Mouse (Mus musculus): ENCODE data around the gene Tmem59l. TPM values are rescaled to one million over a fixed set of nuclear protein-coding genes. Genes with fewer than 3 reads are reported as not detected.
A peak's percentile ranks its signal among the peaks of the same experiment; 100 is the strongest.

The Tmem59l gene
- polyA plus RNA-seq, 1 experiment from 2014 or later, result 26.6 TPM

- peak overlapping the region; percentile 63 for H3K4me3 ChIP-seq
- no peaks in the 10 kb centered on the region for H3K9me3 ChIP-seq
- WGBS, result under 1% methylated on average over 46 of the region's 47 CpGs
- H3K36me3 ChIP-seq, result no peaks in the 10 kb centered on the region
- ATAC-seq (ENCODE audit: low FRiP score, low read depth), result 0 out of 2 replicates have a peak, but pooled peaks have one; percentile 7
- peak overlapping the region; percentile 72 for H3K9ac ChIP-seq
- peak overlapping the region; percentile 59 for H3K27ac ChIP-seq
- peaks cover 76% of the 10 kb centered on the region for H3K4me1 ChIP-seq
- H3K4me2 ChIP-seq (replicated peaks), result peak overlapping the region; percentile 90
- peaks cover 90% of the 10 kb centered on the region for H3K27me3 ChIP-seq
These were observed 6.7 kb upstream of the Tmem59l start for GRCm38 (mm10) chr8:70493692-70494415.

DNA sequence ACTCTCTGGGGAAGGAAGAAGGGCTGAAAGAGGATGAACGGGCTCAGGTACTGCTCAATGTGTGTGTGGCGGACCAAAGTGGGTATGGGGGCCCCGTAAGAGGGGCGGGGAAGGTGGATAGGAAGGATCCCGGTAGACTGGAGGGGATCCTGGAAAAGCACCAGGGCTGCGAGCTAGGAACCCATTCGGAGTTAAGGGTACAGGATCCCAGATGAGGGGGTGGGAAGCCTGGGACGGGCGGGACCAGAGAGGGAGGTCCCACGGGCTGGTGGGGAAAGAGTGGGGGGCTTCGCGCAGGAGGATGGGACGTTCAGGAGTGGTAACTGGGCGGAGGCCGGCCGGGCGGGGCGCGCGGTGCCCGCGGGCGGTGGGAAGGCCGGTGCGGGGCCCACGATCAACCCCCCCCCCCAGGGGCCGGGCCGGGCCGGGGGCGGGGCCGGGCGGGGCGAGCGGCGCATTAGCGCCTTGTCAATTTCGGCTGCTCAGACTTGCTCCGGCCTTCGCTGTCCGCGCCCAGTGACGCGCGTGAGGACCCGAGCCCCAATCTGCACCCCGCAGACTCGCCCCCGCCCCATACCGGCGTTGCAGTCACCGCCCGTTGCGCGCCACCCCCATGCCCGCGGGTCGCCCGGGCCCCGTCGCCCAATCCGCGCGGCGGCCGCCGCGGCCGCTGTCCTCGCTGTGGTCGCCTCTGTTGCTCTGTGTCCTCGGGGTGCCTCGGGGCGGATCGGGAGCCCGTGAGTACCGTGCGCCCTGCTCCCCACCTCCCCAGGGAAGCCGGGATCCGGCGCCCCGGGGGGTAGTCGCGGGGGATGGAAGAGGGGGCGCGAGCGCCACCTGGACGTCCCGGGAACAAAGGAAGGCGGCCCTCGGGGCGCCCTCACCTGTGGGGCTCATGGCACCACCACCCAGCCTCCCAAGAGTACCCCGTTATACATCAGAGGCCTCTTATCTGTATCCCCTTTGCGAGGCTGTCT lies 5.8 kb upstream of the Tmem59l start, which contains the start of gene Crlf1:
Crlf1 (plus strand) TSS at position 495 of the 977 bp plus-strand sequence.
- H3K36me3 ChIP-seq, result no peaks in the 10 kb centered on the region
- peak within 1 kb of the TSS; percentile 59 for H3K27ac ChIP-seq
- H3K4me1 ChIP-seq, result peaks cover 81% of the 10 kb centered on the region
- WGBS, result under 1% methylated on average over 58 of the region's 93 CpGs
- H3K27me3 ChIP-seq, result peaks cover 93% of the 10 kb centered on the region
- peak within 1 kb of the TSS; percentile 72 for H3K9ac ChIP-seq
- H3K4me3 ChIP-seq, result peak within 1 kb of the TSS; percentile 63
- H3K9me3 ChIP-seq, result no peaks in the 10 kb centered on the region
- no peak for ATAC-seq (ENCODE audit: low FRiP score, low read depth)
- peak within 1 kb of the TSS; percentile 90 for H3K4me2 ChIP-seq (replicated peaks)

GRCm38 (mm10) chr8:70490880-70491495 lies 3.8 kb upstream of the Tmem59l start:
- peaks cover 94% of the 10 kb centered on the region for H3K4me1 ChIP-seq

DNA sequence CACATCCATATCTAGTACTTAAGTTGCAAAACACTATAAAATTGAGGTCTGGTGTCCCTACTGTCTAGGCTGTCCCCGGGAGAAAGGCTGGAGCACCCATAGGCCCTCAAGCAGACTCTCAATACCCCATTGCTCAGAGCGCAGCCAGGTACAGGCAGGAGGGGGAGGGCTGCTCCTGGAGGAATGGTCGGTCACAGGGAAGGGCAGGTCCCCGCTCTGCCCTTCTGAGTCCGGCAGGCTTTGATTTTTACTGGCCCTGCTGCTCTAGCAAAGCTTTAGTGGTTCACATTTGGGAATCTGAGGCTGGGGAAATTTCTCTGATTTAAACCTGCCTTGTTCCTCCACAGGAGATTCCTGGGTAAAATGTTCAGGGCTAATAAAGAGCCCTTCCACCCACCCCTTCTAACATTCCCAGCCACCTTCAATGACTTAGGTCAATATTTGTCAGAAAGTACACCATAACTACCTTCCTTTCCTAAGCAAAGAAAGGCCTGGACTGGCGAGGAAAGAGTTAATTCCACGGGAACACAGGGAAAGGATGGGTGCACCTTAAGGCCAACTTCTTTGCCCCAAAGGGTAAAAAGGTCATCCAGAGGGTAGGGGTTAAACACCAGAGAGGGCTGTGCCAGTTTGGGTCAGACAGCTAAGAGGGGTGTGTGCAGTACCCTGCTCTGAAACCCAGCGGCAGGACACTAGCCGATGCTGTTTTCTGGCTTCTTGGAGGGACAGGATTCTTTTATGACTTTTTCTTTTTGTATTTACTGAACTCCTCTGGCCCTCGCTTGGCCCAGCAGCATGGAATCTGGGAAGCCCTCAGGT lies 3.1 kb upstream of the Tmem59l start:
- peak overlapping the region; percentile 90 for H3K4me2 ChIP-seq (replicated peaks)
- H3K9ac ChIP-seq, result 0 out of 2 replicates have a peak overlapping the region, but pooled peaks have one; percentile 25
- no peaks in the 10 kb centered on the region for H3K9me3 ChIP-seq
- peak overlapping the region; percentile 55 for H3K27ac ChIP-seq
- no peaks in the 10 kb centered on the region for H3K36me3 ChIP-seq
- ATAC-seq (ENCODE audit: low FRiP score, low read depth), result no peak
- peak overlapping the region; percentile 63 for H3K4me3 ChIP-seq
- H3K27me3 ChIP-seq, result peaks cover 93% of the 10 kb centered on the region
- H3K4me1 ChIP-seq, result peaks cover 87% of the 10 kb centered on the region
- 11% methylated on average over 10 of the region's 10 CpGs for WGBS

More at GRCm38 (mm10) chr8:70490880-70491495, 3.8 kb upstream of the Tmem59l start:
- Histone ChIP-seq H3K9ac (0 out of 2 replicates have a peak overlapping the region, but pooled peaks have one; percentile 25), H3K4me3 (peak overlapping the region; percentile 63), H3K36me3 (no peaks in the 10 kb centered on the region), H3K9me3 (no peaks in the 10 kb centered on the region), H3K27me3 (peaks cover 97% of the 10 kb centered on the region), H3K4me2 (replicated peaks) (peak overlapping the region; percentile 90), H3K27ac (peak overlapping the region; percentile 55; the same call in 1 of the 2 replicates)
- 5% methylated on average over 20 of the region's 20 CpGs for WGBS
- no peak for ATAC-seq (ENCODE audit: low FRiP score, low read depth)

DNA sequence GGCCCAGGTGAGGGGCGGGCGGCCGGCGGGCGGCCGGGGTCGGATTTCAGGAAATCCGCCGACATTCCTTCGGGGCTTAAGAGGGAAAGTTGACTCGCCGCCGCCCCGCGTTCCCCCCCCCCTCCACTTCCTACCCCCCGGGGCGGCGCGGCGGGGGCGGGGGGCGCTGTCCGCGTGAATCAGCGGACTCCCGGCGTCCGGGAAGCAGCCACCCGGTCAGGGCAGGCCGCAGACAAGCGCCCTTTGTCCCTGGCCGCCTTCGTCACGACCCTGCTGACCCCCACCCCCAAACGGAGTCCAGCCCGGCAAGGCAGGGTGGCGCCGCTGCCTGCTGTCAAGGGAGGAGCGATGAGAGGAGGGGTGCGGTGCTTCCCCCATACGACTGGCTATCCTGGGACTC lies 2.4 kb upstream of the Tmem59l start:
- WGBS, result 2% methylated on average over 31 of the region's 41 CpGs
- H3K4me1 ChIP-seq, result peaks cover 80% of the 10 kb centered on the region
- no peak overlapping the region for H3K27ac ChIP-seq
- ATAC-seq (ENCODE audit: low FRiP score, low read depth), result no peak
- H3K36me3 ChIP-seq, result no peaks in the 10 kb centered on the region
- H3K4me3 ChIP-seq, result peak overlapping the region; percentile 37
- no peaks in the 10 kb centered on the region for H3K9me3 ChIP-seq
- peak overlapping the region; percentile 54 for H3K9ac ChIP-seq
- peaks cover 92% of the 10 kb centered on the region for H3K27me3 ChIP-seq
- peak overlapping the region; percentile 90 for H3K4me2 ChIP-seq (replicated peaks)

DNA sequence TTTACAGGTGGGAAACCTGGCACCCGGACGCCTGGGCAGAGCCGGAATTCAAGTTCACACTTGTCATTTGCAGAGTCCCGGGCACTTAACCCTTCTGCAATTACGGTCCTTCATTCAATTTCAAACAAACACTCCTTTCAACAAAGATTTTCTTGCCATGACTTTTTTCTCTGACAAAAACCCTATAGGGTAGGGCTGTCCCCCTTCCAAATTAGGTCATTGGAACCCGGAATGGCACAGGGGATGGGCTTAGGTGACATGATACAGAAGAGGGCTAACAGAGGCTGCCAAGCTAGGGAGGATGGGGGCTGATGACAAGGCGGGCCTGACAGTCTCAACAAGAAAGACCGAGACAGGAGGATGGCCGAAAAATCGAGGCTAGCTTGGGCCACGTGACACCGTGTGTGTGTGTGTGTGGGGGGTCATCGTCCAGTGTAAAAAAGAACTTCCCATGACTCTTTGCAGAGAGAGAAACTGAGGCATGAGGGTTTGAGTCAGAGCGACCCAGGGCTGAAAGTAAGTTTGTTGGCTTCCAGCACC lies 1.8 kb upstream of the Tmem59l start:
- Histone ChIP-seq H3K4me1 (peaks cover 76% of the 10 kb centered on the region), H3K27ac (no peak overlapping the region), H3K27me3 (peaks cover 87% of the 10 kb centered on the region)

GRCm38 (mm10) chr8:70487993-70488796 lies 1.0 kb upstream of the Tmem59l start:
- H3K4me3 ChIP-seq, result peak overlapping the region; percentile 35
- peaks cover 79% of the 10 kb centered on the region for H3K27me3 ChIP-seq
- ATAC-seq (ENCODE audit: low FRiP score, low read depth), result no peak
- peak overlapping the region; percentile 43 for H3K9ac ChIP-seq
- H3K4me1 ChIP-seq, result peaks cover 68% of the 10 kb centered on the region
- H3K36me3 ChIP-seq, result no peaks in the 10 kb centered on the region
- peak overlapping the region; percentile 90 for H3K4me2 ChIP-seq (replicated peaks)
- no peak overlapping the region for H3K27ac ChIP-seq
- WGBS, result 4% methylated on average over 55 of the region's 55 CpGs
- no peaks in the 10 kb centered on the region for H3K9me3 ChIP-seq

More for the DNA sequence above, 1.8 kb upstream of the Tmem59l start:
- peak overlapping the region; percentile 37 for H3K4me3 ChIP-seq
- no peak for ATAC-seq (ENCODE audit: low FRiP score, low read depth)
- no peaks in the 10 kb centered on the region for H3K9me3 ChIP-seq
- peak overlapping the region; percentile 54 for H3K9ac ChIP-seq
- H3K4me2 ChIP-seq (replicated peaks), result peak overlapping the region; percentile 90
- WGBS, result 3% methylated on average over 14 of the region's 14 CpGs
- H3K36me3 ChIP-seq, result no peaks in the 10 kb centered on the region

DNA sequence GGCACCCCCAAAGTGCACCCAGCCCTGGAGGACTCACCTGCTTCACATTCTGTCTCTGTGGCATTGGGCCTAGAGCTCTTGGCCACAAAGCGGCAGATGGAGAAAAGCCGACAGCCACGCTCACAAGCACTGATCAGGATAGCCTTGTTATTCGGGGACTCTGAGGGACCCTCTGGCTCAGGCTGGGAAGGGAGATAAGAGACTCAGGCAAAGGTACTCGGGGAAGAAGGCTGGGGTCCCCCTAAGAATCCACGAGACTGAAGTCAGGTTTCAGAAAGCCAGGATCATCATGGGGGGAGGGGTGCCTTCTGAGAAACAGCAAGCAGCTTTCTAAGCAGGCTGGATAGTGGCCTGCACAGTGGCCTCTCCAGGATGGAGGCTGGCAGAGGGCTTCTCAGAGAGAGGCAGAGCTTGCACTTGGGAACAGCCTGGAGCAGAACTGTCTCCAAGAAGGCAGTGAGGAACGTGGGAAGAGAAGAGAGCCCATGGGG lies 922 bp downstream of the Tmem59l start:
- Histone ChIP-seq H3K9ac (0 out of 2 replicates have a peak overlapping the region, but pooled peaks have one; percentile 19), H3K4me3 (no peak overlapping the region)

DNA sequence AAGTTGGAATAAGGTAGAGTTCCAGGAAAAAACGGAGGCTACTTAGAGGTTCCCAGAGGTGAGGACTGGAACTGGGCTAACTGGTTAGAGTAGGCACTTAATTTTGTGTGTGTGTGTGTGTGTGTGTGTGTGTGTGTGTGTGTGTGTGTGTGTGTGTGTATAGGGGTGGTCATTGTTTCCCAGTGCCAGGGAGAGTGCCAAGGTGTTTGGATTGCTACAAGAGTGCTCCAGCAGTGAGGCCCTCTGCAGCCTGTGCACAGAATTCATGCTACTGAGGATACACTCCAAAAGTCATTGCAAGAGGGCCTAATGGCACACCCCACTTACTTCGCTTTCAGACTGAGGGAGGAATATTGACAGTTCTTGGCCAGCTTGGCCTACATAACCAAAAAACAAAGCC lies 4.2 kb downstream of the Tmem59l start:
- H3K4me2 ChIP-seq (replicated peaks), result no peak overlapping the region
- 72% methylated on average over 2 of the region's 2 CpGs for WGBS
- peaks cover 27% of the 10 kb centered on the region for H3K27me3 ChIP-seq
- no peaks in the 10 kb centered on the region for H3K9me3 ChIP-seq
- no peak overlapping the region for H3K4me3 ChIP-seq
- no peaks in the 10 kb centered on the region for H3K36me3 ChIP-seq
- H3K9ac ChIP-seq, result no peak overlapping the region
- no peak overlapping the region for H3K27ac ChIP-seq
- peaks cover 18% of the 10 kb centered on the region for H3K4me1 ChIP-seq
- no peak for ATAC-seq (ENCODE audit: low FRiP score, low read depth)

More for the DNA sequence above, 922 bp downstream of the Tmem59l start:
- Histone ChIP-seq H3K4me1 (peaks cover 50% of the 10 kb centered on the region), H3K36me3 (no peaks in the 10 kb centered on the region), H3K27me3 (peaks cover 59% of the 10 kb centered on the region), H3K9me3 (no peaks in the 10 kb centered on the region), H3K4me2 (replicated peaks) (peak overlapping the region; percentile 70; the same call in 1 of the 2 replicates), H3K27ac (no peak overlapping the region)
- WGBS, result 56% methylated on average over 7 of the region's 7 CpGs
- no peak for ATAC-seq (ENCODE audit: low FRiP score, low read depth)

DNA sequence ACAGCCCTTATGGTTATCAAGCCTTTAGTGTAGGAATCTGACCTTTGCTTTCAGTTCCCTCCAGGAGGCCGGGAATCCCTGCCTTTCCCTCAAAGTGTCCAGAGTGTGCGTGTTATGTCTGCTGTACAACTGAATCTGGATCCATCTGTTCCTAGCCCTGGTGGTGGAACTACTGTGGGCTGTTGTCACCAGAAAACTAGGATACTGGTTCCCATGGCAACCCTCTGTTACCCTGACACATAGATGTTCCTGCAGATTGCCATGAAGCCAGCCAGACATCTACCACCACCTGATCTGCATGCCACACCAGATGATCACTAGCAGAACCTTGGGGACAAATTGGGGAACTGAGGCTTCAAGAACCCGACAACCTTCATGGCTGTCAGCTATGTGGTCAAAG lies 5.2 kb downstream of the Tmem59l start:
- H3K9ac ChIP-seq, result no peak overlapping the region
- no peak overlapping the region for H3K4me2 ChIP-seq (replicated peaks)
- no peaks in the 10 kb centered on the region for H3K36me3 ChIP-seq
- peaks cover 18% of the 10 kb centered on the region for H3K4me1 ChIP-seq
- ATAC-seq (ENCODE audit: low FRiP score, low read depth), result no peak
- no peaks in the 10 kb centered on the region for H3K9me3 ChIP-seq
- no peak overlapping the region for H3K4me3 ChIP-seq
- 77% methylated on average over 3 of the region's 3 CpGs for WGBS
- H3K27ac ChIP-seq, result no peak overlapping the region
- peaks cover 19% of the 10 kb centered on the region for H3K27me3 ChIP-seq
